Mouse (Mus musculus) thymus, adult 2 months (tissue): Measurements from ENCODE around the gene Palm2.

Experiments used
- CTCF ChIP-seq: fragments of 200-500 bp; IDR thresholded peaks from 2 replicates; pipeline ENCODE4 v1.5.1; 2012; ENCODE audit warnings: mild to moderate bottlenecking, control low read depth, low read length, moderate library complexity, borderline replicate concordance; ENCODE audit not compliant: control insufficient read depth, poor library complexity, insufficient read depth; ENCODE audit errors: extremely low read depth
- POLR2A ChIP-seq: fragments of 200-500 bp; IDR thresholded peaks from 2 replicates; pipeline ENCODE4 v1.6.1; 2012; ENCODE audit warnings: mild to moderate bottlenecking, low read length, control low read depth, moderate library complexity; ENCODE audit not compliant: control insufficient read depth, poor library complexity, insufficient read depth; ENCODE audit errors: extremely low read depth

GRCm38 (mm10) chr4:57570229-57570628 lies 136.2 kb downstream of the Palm2 start:
- TF ChIP-seq CTCF = no peak
- no peak for TF ChIP-seq POLR2A
